Mouse (Mus musculus) cortical plate, adult 2 months (tissue): ENCODE results near the gene Csnk2a2.

ENCODE experiments used
- CTCF ChIP-seq: fragments of 200-500 bp; IDR thresholded peaks from 2 replicates; pipeline ENCODE4 v1.5.1; 2011; ENCODE audit warnings: mild to moderate bottlenecking, control low read depth, low read length; ENCODE audit not compliant: insufficient read depth; ENCODE audit errors: extremely low read depth
- POLR2A ChIP-seq: fragments of 200-500 bp; IDR thresholded peaks from 2 replicates; pipeline ENCODE4 v1.6.1; 2011; ENCODE audit warnings: mild to moderate bottlenecking, low read length, control low read depth; ENCODE audit not compliant: insufficient read depth; ENCODE audit errors: extremely low read depth

GRCm38 (mm10) chr8:95441491-95442039, 48.3 kb downstream of the Csnk2a2 start:
- TF ChIP-seq POLR2A (no peak), CTCF (no peak)
